Mouse (Mus musculus) lung, postnatal 10 days (tissue): ENCODE measurements around the gene Acox2.

Source experiments
- DNase-seq: peaks from one replicate; pipeline ENCODE4 v3.0.0; 2021

The Acox2 gene

GRCm38 (mm10) chr14:8212996-8213395 is 46.2 kb downstream of the Acox2 start:
- no peak for DNase-seq

GRCm38 (mm10) chr14:8209896-8210295 is 49.3 kb downstream of the Acox2 start:
- DNase-seq, result no peak

- DNase-seq, result peak; percentile 19
Observed at GRCm38 (mm10) chr14:8208876-8209275, 50.3 kb downstream of the Acox2 start.

- no peak for DNase-seq
Observed at GRCm38 (mm10) chr14:8207543-8207942, 51.6 kb downstream of the Acox2 start.

GRCm38 (mm10) chr14:8207105-8207504 is 52.0 kb downstream of the Acox2 start:
- no peak for DNase-seq

- no peak for DNase-seq
Observed at GRCm38 (mm10) chr14:8206179-8206910, 52.8 kb downstream of the Acox2 start.

- DNase-seq, result no peak
Observed at GRCm38 (mm10) chr14:8201715-8202114, 57.4 kb downstream of the Acox2 start.

GRCm38 (mm10) chr14:8200769-8201168 is 58.4 kb downstream of the Acox2 start:
- no peak for DNase-seq

- no peak for DNase-seq
Observed at GRCm38 (mm10) chr14:8192727-8193126, 66.4 kb downstream of the Acox2 start.

GRCm38 (mm10) chr14:8191331-8191965 is 67.7 kb downstream of the Acox2 start:
- no peak for DNase-seq

- no peak for DNase-seq
Observed at GRCm38 (mm10) chr14:8190556-8190955, 68.6 kb downstream of the Acox2 start.

- no peak for DNase-seq
Observed at GRCm38 (mm10) chr14:8186278-8187045, 72.7 kb downstream of the Acox2 start.

- DNase-seq, result no peak
Observed at GRCm38 (mm10) chr14:8183330-8183729, 75.8 kb downstream of the Acox2 start.

- DNase-seq, result no peak
Observed at GRCm38 (mm10) chr14:8180371-8181035, 78.7 kb downstream of the Acox2 start.

GRCm38 (mm10) chr14:8176251-8176650 is 82.9 kb downstream of the Acox2 start:
- peak; percentile 18 for DNase-seq
